Mouse (Mus musculus) heart, embryonic 16.5 days (tissue): ENCODE results near the gene Msto1. TPM values are rescaled to one million over a fixed set of nuclear protein-coding genes. Genes with fewer than 3 reads are reported as not detected.

ENCODE experiments used
- ATAC-seq: fragments of 200-750 bp; cut with Nextera tagmentation; replicated peaks from 2 replicates; pipeline ENCODE4 v1.8.0; 2017; ENCODE audit warnings: moderate number of reproducible peaks; ENCODE audit not compliant: insufficient read depth, low FRiP score; ENCODE audit errors: extremely low read depth
- H3K27ac ChIP-seq: fragments of 300-500 bp; sonication (generic); 2 replicates; pipeline ENCODE4 v1.5.1; 2014; ENCODE audit warnings: mild to moderate bottlenecking, low read length, control low read depth, moderate library complexity
- H3K27me3 ChIP-seq: fragments of 300-500 bp; sonication (generic); 2 replicates; pipeline ENCODE4 v1.6.1; 2014; ENCODE audit warnings: low read length, mixed read lengths; ENCODE audit not compliant: control insufficient read depth, insufficient read depth
- H3K36me3 ChIP-seq: fragments of 300-500 bp; sonication (generic); 2 replicates; pipeline ENCODE4 v1.6.1; 2014; ENCODE audit not compliant: control insufficient read depth, insufficient read depth
- H3K4me1 ChIP-seq: fragments of 300-500 bp; sonication (generic); 2 replicates; pipeline ENCODE4 v1.6.1; 2014; ENCODE audit warnings: low read length, mixed read lengths; ENCODE audit not compliant: control insufficient read depth, insufficient read depth
- H3K4me2 ChIP-seq: fragments of 300-500 bp; sonication (generic); 2 replicates; pipeline ENCODE4 v1.6.1; 2014; ENCODE audit warnings: low read depth, mild to moderate bottlenecking, control low read depth, low read length
- H3K4me3 ChIP-seq: fragments of 300-500 bp; sonication (generic); 2 replicates; pipeline ENCODE4 v1.5.1; 2014; ENCODE audit warnings: mild to moderate bottlenecking, control low read depth, low read length
- H3K9ac ChIP-seq: fragments of 300-500 bp; sonication (generic); 2 replicates; pipeline ENCODE4 v1.6.1; 2014; ENCODE audit warnings: low read length, control low read depth
- H3K9me3 ChIP-seq: fragments of 300-500 bp; sonication (generic); replicated peaks from 2 replicates; pipeline ENCODE4 v1.6.1; 2016; ENCODE audit warnings: low read length; ENCODE audit not compliant: control insufficient read depth
- WGBS: fragments of 180-500 bp; shearing (Covaris S2); extraction: QIAGEN DNeasy Blood & Tissue Kit; methylation state at CpG from one replicate; pipeline ENCODE4 v1.1.7; 2014; 5-methylcytosine and 5-hydroxymethylcytosine counted together
- polyA plus RNA-seq: library from polyadenylated mRNA; unstranded; fragments of >200 nt; fragmentation: Nextera tagmentation; extraction: Ambion mirVana; gene quantifications from 2 replicates; pipeline ENCODE4 v1.2.1, GENCODE M21; 2015

Msto1 gene
- polyA plus RNA-seq, 1 experiment from 2014 or later: 46.2 TPM

DNA sequence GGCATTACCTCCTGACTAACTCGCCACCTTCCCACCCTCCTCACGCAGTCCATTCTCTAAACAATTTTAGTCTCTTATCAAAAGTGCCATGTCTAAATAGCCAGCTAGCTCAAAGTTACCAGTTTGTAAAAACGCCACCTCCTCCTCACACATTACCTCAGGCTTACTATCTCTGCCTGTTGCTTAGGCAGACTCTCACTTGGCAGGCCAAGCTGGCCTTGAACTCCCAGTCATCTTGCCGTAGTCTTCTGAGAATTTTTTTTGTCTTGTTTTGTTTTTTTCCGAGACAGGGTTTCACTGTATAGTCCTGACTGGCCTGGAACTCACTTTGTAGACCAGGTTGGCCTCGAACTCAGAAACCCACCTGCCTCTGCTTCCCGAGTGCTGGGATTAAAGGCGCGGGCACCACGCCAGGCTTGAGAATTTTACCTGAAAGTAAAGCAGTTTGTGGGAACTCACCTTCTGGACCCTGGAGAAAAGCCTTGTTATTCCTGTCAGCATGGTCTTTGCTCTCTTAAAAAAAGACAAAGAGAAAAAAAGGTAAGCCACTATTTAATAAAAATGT is 28.6 kb upstream of the Msto1 start:
- no peak for ATAC-seq
- Histone ChIP-seq H3K4me1 (no peaks in the 10 kb centered on the region), H3K36me3 (peaks cover 27% of the 10 kb centered on the region), H3K27me3 (no peaks in the 10 kb centered on the region), H3K27ac (no peak overlapping the region), H3K9ac (no peak overlapping the region), H3K4me2 (no peak overlapping the region), H3K9me3 (no peaks in the 10 kb centered on the region), H3K4me3 (no peak overlapping the region)
- 85% methylated on average over 10 of the region's 10 CpGs for WGBS

DNA sequence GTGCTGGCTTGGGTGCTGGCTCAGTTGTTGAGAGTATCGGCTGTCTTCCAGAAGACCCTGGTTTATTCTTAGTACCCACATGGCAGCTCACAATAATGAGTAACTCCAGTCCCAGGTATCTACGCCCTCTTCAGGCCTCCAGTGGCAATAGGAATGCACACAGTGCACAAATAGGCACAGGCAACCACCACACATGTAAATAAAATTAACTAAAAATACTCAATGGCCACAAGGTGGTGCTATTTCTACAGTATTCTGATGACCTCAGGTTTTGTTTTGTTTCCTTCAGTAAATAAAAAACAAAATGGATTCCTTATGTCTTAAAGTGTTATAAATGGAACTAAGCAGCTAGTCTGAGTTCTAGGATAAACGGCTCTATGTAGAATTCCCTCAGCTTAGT is 25.9 kb upstream of the Msto1 start:
- WGBS: 60% methylated on average over 3 of the region's 3 CpGs

GRCm38 (mm10) chr3:88939071-88939470 is 25.3 kb upstream of the Msto1 start:
- no peak for ATAC-seq
- WGBS: 90% methylated on average over 10 of the region's 10 CpGs
- no peaks in the 10 kb centered on the region for H3K4me1 ChIP-seq
- peaks cover 41% of the 10 kb centered on the region for H3K36me3 ChIP-seq
- H3K4me3 ChIP-seq: no peak overlapping the region
- H3K9me3 ChIP-seq: no peaks in the 10 kb centered on the region
- H3K27me3 ChIP-seq: no peaks in the 10 kb centered on the region
- no peak overlapping the region for H3K9ac ChIP-seq
- no peak overlapping the region for H3K27ac ChIP-seq
- no peak overlapping the region for H3K4me2 ChIP-seq

More for the DNA sequence above, 25.9 kb upstream of the Msto1 start:
- H3K9me3 ChIP-seq: no peaks in the 10 kb centered on the region
- H3K9ac ChIP-seq: no peak overlapping the region
- H3K4me2 ChIP-seq: no peak overlapping the region
- peaks cover 34% of the 10 kb centered on the region for H3K36me3 ChIP-seq
- H3K27me3 ChIP-seq: no peaks in the 10 kb centered on the region
- H3K4me1 ChIP-seq: no peaks in the 10 kb centered on the region
- no peak overlapping the region for H3K27ac ChIP-seq
- 0 out of 2 replicates have a peak, but pooled peaks have one; percentile 37 for ATAC-seq
- H3K4me3 ChIP-seq: no peak overlapping the region

DNA sequence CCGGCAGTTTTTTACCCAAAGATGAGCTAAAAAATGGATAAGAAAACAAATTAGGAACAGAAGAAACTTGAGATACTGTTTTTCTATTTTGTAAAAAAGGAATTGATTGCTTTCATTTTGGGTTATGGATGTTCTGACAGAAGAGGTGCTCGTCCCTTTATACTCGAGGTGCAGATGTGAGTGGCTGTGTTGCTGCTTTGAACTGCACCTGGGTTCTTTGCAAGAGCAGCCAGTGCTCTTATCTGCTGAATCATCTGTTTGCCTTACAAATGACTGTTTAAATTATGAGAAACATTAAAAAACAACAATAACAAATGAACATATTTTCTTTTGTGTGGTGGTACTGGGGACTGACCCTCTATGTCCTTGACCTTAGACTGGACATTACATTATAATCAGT is 15.7 kb upstream of the Msto1 start:
- no peak overlapping the region for H3K4me2 ChIP-seq
- ATAC-seq: no peak
- WGBS: 85% methylated on average over 3 of the region's 3 CpGs
- H3K4me1 ChIP-seq: peaks cover 10% of the 10 kb centered on the region
- no peak overlapping the region for H3K4me3 ChIP-seq
- H3K9ac ChIP-seq: no peak overlapping the region
- peaks cover 45% of the 10 kb centered on the region for H3K36me3 ChIP-seq
- no peak overlapping the region for H3K27ac ChIP-seq
- no peaks in the 10 kb centered on the region for H3K27me3 ChIP-seq
- no peaks in the 10 kb centered on the region for H3K9me3 ChIP-seq

DNA sequence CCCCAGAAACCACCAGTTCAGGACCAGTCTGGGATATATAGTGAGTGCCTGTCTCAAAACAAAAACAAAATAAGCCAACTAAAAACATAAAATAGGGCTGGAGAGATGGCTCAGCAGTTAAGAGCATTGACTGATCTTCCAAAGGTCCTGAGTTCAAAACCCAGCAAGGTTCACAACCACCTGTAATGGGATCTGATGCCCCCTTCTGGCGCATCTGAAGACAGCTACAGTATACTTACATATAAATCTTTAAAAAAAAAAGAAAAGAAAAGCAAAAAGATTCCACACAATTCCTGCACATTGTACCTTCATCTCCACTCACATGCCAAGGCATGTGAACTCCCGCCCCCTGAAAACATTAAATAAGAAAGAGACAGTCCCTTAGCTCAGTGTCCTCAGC is 11.9 kb upstream of the Msto1 start:
- peaks cover 57% of the 10 kb centered on the region for H3K36me3 ChIP-seq
- H3K9ac ChIP-seq: no peak overlapping the region
- 93% methylated on average over 2 of the region's 2 CpGs for WGBS
- peaks cover 31% of the 10 kb centered on the region for H3K4me1 ChIP-seq
- ATAC-seq: no peak
- no peak overlapping the region for H3K4me3 ChIP-seq
- H3K9me3 ChIP-seq: peaks cover 10% of the 10 kb centered on the region
- no peak overlapping the region for H3K27ac ChIP-seq
- no peaks in the 10 kb centered on the region for H3K27me3 ChIP-seq
- no peak overlapping the region for H3K4me2 ChIP-seq

DNA sequence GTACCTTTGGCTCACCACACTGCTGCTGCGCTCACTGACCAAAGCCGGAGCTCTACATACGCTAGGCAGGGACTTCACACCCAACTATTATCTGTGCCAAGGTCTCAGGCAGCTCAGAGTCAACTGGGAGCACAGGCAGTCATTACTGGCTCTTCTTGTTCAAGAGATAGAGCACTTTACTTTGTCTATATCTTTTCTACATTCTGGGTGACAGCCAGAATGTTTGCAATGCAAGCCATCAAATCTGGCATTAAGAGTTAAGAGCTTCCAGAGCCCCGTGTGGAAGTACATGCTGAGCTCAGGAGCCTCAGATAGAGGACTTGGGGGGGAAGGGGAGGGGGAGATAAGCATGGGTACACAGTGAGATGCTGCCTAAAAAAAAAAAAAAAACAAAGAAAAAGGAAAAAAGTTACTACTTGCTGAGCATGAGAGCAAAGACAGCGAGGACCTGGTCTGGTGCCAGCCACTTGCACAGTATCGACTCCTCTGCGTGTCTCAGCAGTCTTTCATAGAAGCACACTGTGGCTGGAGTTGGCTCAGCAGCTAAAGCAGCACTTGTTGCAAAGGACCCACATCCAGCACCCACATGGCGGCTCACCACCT is 10.3 kb upstream of the Msto1 start:
- Histone ChIP-seq H3K9ac (no peak overlapping the region; the same call in 1 of the 2 replicates), H3K27me3 (no peaks in the 10 kb centered on the region), H3K4me3 (no peak overlapping the region), H3K4me2 (peak overlapping the region; percentile 48), H3K9me3 (peaks cover 17% of the 10 kb centered on the region), H3K27ac (peak overlapping the region; percentile 86), H3K36me3 (peaks cover 51% of the 10 kb centered on the region), H3K4me1 (peaks cover 31% of the 10 kb centered on the region)
- peak; percentile 87 for ATAC-seq
- WGBS: 34% methylated on average over 8 of the region's 8 CpGs

DNA sequence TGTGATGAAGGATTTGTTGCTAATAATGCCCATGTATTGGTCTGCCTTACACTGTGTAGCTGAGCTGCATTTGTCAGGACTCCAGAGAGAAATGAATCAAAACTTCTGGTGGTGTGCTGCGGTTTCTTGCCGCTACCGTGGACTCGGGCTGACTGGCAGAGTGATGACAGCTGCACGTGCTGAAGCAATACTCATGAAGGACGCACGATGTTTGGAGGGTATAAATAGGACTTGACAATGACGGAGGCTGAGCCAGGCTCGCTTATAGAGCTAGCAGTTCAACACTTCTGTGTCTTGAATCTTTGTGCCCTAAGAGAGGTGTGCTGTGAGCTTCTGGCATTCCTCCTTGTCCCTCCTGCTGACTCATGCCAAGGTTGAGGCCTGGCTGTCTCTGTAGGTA is 7.6 kb upstream of the Msto1 start:
- no peak overlapping the region for H3K9ac ChIP-seq
- WGBS: 47% methylated on average over 9 of the region's 9 CpGs
- peaks cover 31% of the 10 kb centered on the region for H3K4me1 ChIP-seq
- ATAC-seq: peak; percentile 51
- H3K27me3 ChIP-seq: no peaks in the 10 kb centered on the region
- peaks cover 26% of the 10 kb centered on the region for H3K36me3 ChIP-seq
- peak overlapping the region; percentile 51; the same call in 1 of the 2 replicates for H3K27ac ChIP-seq
- no peak overlapping the region for H3K4me2 ChIP-seq
- no peak overlapping the region for H3K4me3 ChIP-seq
- H3K9me3 ChIP-seq: peaks cover 17% of the 10 kb centered on the region

DNA sequence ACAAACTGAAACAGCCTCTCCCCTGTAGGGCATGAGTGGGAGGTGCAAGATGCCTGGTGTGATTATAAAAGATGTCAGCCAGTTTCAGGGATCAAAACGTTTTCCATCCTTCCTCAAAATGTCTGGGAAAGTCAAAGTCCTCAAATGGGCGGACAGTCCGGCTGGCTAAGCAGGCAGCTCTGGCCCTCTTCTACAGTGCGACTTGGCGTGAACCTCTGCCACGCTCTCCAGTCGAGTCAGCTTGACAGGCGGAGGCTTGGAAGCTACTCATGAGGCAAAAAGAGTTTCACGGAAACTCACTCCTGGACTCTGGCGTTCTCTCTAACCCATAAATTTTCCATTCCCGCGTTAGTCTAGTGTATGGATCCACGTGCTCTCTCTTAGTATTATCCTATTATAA is 5.2 kb upstream of the Msto1 start:
- ATAC-seq: no peak
- no peaks in the 10 kb centered on the region for H3K27me3 ChIP-seq
- WGBS: 77% methylated on average over 13 of the region's 13 CpGs

GRCm38 (mm10) chr3:88914384-88914810 is 598 bp upstream of the Msto1 start:
- Histone ChIP-seq H3K27ac (peak overlapping the region; percentile 88), H3K9ac (peak overlapping the region; percentile 82), H3K27me3 (no peaks in the 10 kb centered on the region), H3K9me3 (no peaks in the 10 kb centered on the region), H3K4me3 (peak overlapping the region; percentile 72), H3K4me1 (peaks cover 11% of the 10 kb centered on the region), H3K4me2 (peak overlapping the region; percentile 75), H3K36me3 (peaks cover 27% of the 10 kb centered on the region)
- 21% methylated on average over 8 of the region's 8 CpGs for WGBS
- no peak for ATAC-seq

More for the DNA sequence above, 5.2 kb upstream of the Msto1 start:
- H3K4me1 ChIP-seq: peaks cover 22% of the 10 kb centered on the region
- no peak overlapping the region for H3K4me2 ChIP-seq
- H3K36me3 ChIP-seq: peaks cover 23% of the 10 kb centered on the region
- no peak overlapping the region for H3K27ac ChIP-seq
- no peak overlapping the region for H3K4me3 ChIP-seq
- H3K9me3 ChIP-seq: peaks cover 17% of the 10 kb centered on the region
- no peak overlapping the region for H3K9ac ChIP-seq
